Mouse (Mus musculus) intestine, embryonic 16.5 days (tissue): ENCODE results near the gene Tex2. TPM values are rescaled to one million over a fixed set of nuclear protein-coding genes. Genes with fewer than 3 reads are reported as not detected.

ENCODE experiments used
- ATAC-seq: fragments of 200-750 bp; cut with Nextera tagmentation; 2 replicates; pipeline ENCODE4 v1.8.0; 2017; ENCODE audit warnings: moderate TSS enrichment, moderate library complexity
- H3K27ac ChIP-seq: fragments of 300-500 bp; sonication (generic); 2 replicates; pipeline ENCODE4 v1.5.1; 2014; ENCODE audit warnings: mild to moderate bottlenecking, low read length
- H3K27me3 ChIP-seq: fragments of 300-500 bp; sonication (generic); replicated peaks from 2 replicates; pipeline ENCODE4 v1.6.1; 2014; ENCODE audit warnings: low read length, control low read depth, mixed read lengths; ENCODE audit not compliant: control insufficient read depth, insufficient read depth
- H3K36me3 ChIP-seq: fragments of 300-500 bp; sonication (generic); 2 replicates; pipeline ENCODE4 v1.6.1; 2014; ENCODE audit warnings: low read length, control low read depth; ENCODE audit not compliant: control insufficient read depth, insufficient read depth
- H3K4me1 ChIP-seq: fragments of 300-500 bp; sonication (generic); 2 replicates; pipeline ENCODE4 v1.6.1; 2014; ENCODE audit warnings: low read length, control low read depth, mixed read lengths; ENCODE audit not compliant: control insufficient read depth, insufficient read depth
- H3K4me2 ChIP-seq: fragments of 300-500 bp; sonication (generic); 2 replicates; pipeline ENCODE4 v1.6.1; 2014; ENCODE audit warnings: low read depth, low read length, control low read depth
- H3K4me3 ChIP-seq: fragments of 300-500 bp; sonication (generic); 2 replicates; pipeline ENCODE4 v1.5.1; 2014; ENCODE audit warnings: mild to moderate bottlenecking, low read length
- H3K9ac ChIP-seq: fragments of 300-500 bp; sonication (generic); 2 replicates; pipeline ENCODE4 v1.6.1; 2014; ENCODE audit warnings: low read depth, low read length
- H3K9me3 ChIP-seq: fragments of 300-500 bp; sonication (generic); 2 replicates; pipeline ENCODE4 v1.6.1; 2016; ENCODE audit warnings: low read length, control low read depth; ENCODE audit not compliant: control insufficient read depth
- WGBS: fragments of 180-500 bp; shearing (Covaris S2); extraction: QIAGEN DNeasy Blood & Tissue Kit; methylation state at CpG from one replicate; pipeline ENCODE4 v1.1.7; 2014; 5-methylcytosine and 5-hydroxymethylcytosine counted together
- polyA plus RNA-seq: library from polyadenylated mRNA; unstranded; fragments of >200 nt; fragmentation: Nextera tagmentation; extraction: Ambion mirVana; gene quantifications from 2 replicates; pipeline ENCODE4 v1.2.1, GENCODE M21; 2015

Gene Tex2
- polyA plus RNA-seq, 1 experiment from 2014 or later = 11.7 TPM

DNA sequence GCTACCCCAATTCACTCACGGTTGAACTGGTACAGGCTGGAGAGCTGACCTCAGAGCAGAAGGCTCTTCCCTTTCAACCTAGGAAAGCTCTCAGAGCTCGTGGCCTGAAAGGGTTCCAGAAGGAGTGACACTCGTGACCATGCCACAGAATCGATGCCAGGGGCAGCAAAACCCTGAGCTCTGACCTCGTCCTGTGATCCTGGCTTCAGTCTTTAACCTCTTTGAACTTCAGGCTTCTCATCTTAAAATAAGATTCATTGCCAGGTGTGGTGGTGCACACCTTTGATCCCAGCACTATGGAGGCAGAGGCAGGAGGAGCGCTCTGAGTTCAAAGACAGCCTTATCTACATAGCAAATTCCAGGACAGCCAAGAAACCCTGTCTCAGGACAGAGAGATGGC is 5.9 kb downstream of the Tex2 start:
- H3K9me3 ChIP-seq = no peaks in the 10 kb centered on the region
- H3K9ac ChIP-seq = no peak overlapping the region
- no peaks in the 10 kb centered on the region for H3K27me3 ChIP-seq
- WGBS = 72% methylated on average over 6 of the region's 6 CpGs
- H3K4me1 ChIP-seq = peaks cover 11% of the 10 kb centered on the region; the same call in 1 of the 2 replicates
- no peak overlapping the region for H3K4me2 ChIP-seq
- H3K36me3 ChIP-seq = no peaks in the 10 kb centered on the region
- H3K27ac ChIP-seq = no peak overlapping the region
- ATAC-seq = no peak
- no peak overlapping the region for H3K4me3 ChIP-seq

DNA sequence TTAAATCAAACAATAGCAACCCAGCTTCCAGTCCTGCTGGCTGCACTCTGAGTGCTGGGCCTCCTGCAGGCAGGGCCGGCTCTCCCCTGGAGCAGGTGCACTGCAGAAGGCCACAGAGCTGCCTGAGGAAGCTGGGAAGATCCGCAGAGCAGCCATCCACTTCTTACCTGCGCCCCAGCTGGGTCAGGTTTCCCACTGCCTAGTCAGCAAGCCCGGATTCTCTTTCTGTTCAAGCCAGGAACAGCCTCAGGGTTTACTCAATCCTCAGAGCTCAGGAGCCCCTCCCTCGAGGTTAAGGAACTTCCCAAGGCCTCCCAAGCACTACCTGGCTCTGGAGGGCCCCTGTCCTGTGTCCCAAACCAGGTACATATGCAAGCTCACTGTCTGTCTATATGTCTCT is 7.2 kb downstream of the Tex2 start:
- WGBS = 50% methylated on average over 5 of the region's 5 CpGs
- H3K27ac ChIP-seq = no peak overlapping the region
- H3K9me3 ChIP-seq = no peaks in the 10 kb centered on the region
- 0 out of 2 replicates have a peak overlapping the region, but pooled peaks have one; percentile 19 for H3K9ac ChIP-seq
- no peak for ATAC-seq
- no peaks in the 10 kb centered on the region for H3K36me3 ChIP-seq
- H3K4me1 ChIP-seq = peaks cover 11% of the 10 kb centered on the region; the same call in 1 of the 2 replicates
- no peak overlapping the region for H3K4me3 ChIP-seq
- H3K4me2 ChIP-seq = no peak overlapping the region
- H3K27me3 ChIP-seq = no peaks in the 10 kb centered on the region

DNA sequence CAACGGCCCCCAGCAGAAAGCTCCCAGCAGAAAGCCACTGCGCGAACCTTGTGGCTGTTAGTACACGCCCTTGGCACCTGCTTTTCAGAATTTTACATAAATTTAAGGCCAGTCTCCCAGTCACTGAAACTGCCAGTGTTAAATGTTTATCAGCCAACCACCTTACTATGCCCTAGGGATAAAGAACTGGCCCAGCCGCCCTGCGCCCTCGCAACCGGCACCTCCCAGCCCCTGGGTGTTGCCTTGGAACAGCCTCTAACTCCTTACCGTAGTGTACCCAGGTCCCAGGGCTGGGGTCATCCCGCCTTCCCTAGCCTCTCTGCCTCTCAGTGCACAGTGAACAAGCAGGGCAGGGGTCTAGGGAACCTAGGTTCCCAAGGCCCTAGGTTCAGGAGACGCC is 10.0 kb downstream of the Tex2 start:
- Histone ChIP-seq H3K9me3 (no peaks in the 10 kb centered on the region), H3K4me3 (no peak overlapping the region), H3K27me3 (no peaks in the 10 kb centered on the region), H3K4me2 (no peak overlapping the region), H3K9ac (no peak overlapping the region), H3K36me3 (no peaks in the 10 kb centered on the region), H3K27ac (no peak overlapping the region), H3K4me1 (0 out of 2 replicates have a peak, but pooled peaks cover 5% of the 10 kb centered on the region)
- no peak for ATAC-seq
- WGBS = 90% methylated on average over 11 of the region's 11 CpGs

DNA sequence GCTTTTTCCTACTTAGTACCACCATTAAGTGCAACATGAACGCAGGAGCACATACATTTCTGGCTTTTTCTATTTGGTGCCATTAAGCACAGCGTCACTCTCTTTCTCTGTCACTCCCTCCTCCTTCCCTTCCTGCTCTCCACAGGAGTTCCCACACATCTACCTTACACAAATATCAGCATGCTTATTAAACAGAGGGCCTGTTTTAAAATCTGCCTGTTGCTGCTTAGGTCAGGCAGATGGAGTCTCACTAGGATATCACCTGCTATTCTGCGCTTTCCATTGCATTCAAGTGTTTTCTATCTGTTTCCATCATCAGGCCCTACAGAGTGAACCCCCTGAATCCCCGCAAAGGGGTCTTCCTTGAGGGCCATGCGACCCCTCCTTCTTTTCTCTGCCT is 13.1 kb downstream of the Tex2 start:
- 0 out of 2 replicates have a peak, but pooled peaks cover 3% of the 10 kb centered on the region for H3K4me1 ChIP-seq
- H3K36me3 ChIP-seq = no peaks in the 10 kb centered on the region
- H3K27me3 ChIP-seq = no peaks in the 10 kb centered on the region
- no peak overlapping the region for H3K27ac ChIP-seq
- H3K4me2 ChIP-seq = no peak overlapping the region
- H3K9me3 ChIP-seq = no peaks in the 10 kb centered on the region
- no peak overlapping the region for H3K4me3 ChIP-seq
- 80% methylated on average over 5 of the region's 5 CpGs for whole genome bisulfite sequencing
- H3K9ac ChIP-seq = no peak overlapping the region
- no peak for ATAC-seq

GRCm38 (mm10) chr11:106599345-106599744 is 13.9 kb downstream of the Tex2 start:
- no peak overlapping the region for H3K4me3 ChIP-seq
- WGBS = 70% methylated on average over 7 of the region's 7 CpGs
- H3K27ac ChIP-seq = no peak overlapping the region
- H3K9ac ChIP-seq = no peak overlapping the region
- no peak overlapping the region for H3K4me2 ChIP-seq
- no peak for ATAC-seq
- H3K9me3 ChIP-seq = no peaks in the 10 kb centered on the region
- 0 out of 2 replicates have a peak, but pooled peaks cover 3% of the 10 kb centered on the region for H3K4me1 ChIP-seq
- no peaks in the 10 kb centered on the region for H3K36me3 ChIP-seq
- H3K27me3 ChIP-seq = no peaks in the 10 kb centered on the region

DNA sequence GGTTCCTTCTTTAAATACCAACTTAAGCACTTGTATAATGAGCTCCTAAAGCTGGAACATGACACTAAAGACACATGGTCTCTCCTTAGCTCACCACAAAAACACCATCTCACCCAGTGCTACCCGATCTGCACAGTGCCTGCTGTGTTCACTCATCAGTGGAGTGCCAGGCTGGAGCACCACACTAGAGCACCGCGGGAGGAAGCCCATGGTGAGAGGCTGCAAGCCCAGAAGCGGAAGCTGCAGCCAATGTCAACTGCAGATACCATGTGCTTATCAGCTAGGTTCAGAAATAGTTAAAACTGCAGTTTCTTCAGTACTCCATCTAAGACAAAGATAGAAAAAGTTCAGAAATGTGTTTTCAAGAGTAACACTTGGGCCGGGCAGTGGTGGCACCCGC is 14.9 kb downstream of the Tex2 start:
- WGBS = 83% methylated on average over 6 of the region's 6 CpGs

DNA sequence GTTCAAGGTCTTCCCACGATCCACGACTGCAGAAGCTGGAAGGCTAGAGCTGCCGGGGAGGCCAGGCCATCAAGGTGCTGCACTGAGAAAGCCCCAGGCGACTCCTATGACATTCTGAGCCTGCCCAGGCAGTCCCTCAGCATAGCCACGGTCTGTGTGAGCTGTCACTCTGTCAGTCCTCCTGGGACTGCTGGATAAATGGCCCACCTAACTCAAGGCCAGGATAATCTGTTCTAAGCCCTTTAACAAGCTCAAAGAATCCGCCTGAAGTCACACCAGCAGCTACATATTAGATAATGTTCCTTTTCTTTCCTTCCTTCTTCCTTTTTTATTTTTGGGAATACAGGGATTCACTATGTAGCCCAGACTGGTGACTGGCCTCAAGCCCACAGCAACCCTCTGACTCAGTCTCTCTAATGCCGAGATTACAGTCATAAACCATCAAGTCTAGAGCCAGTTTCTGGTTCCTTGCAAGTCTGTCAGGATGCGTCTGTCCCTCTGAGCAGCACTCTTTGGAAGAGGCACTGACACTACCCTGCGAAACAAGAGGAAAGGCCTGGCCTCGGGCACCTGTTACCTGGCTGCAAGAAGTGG is 15.4 kb downstream of the Tex2 start:
- no peak overlapping the region for H3K4me3 ChIP-seq
- no peaks in the 10 kb centered on the region for H3K27me3 ChIP-seq
- H3K9me3 ChIP-seq = no peaks in the 10 kb centered on the region
- H3K4me1 ChIP-seq = 0 out of 2 replicates have a peak, but pooled peaks cover 3% of the 10 kb centered on the region
- 0 out of 2 replicates have a peak, but pooled peaks cover 2% of the 10 kb centered on the region for H3K36me3 ChIP-seq
- no peak overlapping the region for H3K27ac ChIP-seq
- H3K9ac ChIP-seq = no peak overlapping the region
- ATAC-seq = no peak
- 78% methylated on average over 10 of the region's 10 CpGs for WGBS
- no peak overlapping the region for H3K4me2 ChIP-seq

More for the DNA sequence above, 14.9 kb downstream of the Tex2 start:
- H3K9me3 ChIP-seq = no peaks in the 10 kb centered on the region
- no peak overlapping the region for H3K9ac ChIP-seq
- H3K27ac ChIP-seq = no peak overlapping the region
- H3K4me1 ChIP-seq = 0 out of 2 replicates have a peak, but pooled peaks cover 3% of the 10 kb centered on the region
- no peak for ATAC-seq
- H3K27me3 ChIP-seq = no peaks in the 10 kb centered on the region
- H3K36me3 ChIP-seq = no peaks in the 10 kb centered on the region
- H3K4me3 ChIP-seq = no peak overlapping the region
- H3K4me2 ChIP-seq = no peak overlapping the region

DNA sequence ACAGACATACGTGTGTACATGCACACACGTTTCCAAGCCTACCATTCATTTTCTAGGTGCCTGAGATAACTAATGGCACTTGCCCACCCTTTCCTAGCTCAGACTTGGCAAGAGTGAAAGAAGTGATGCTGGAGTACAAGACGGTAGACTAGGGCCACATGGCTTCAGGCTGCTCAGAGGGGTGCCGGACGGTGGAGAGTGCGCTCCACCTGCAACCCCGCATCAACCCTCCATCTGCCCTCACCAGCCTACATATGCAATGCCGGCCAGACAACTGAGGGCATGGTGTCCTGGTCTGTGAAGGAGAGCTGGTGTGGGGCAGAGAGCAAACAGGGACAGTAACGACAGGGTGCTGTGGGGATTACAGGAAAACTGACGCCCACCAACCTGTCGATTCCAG is 22.0 kb downstream of the Tex2 start:
- 91% methylated on average over 11 of the region's 11 CpGs for WGBS
- Histone ChIP-seq H3K4me3 (no peak overlapping the region), H3K36me3 (0 out of 2 replicates have a peak, but pooled peaks cover 4% of the 10 kb centered on the region), H3K4me1 (peaks cover 3% of the 10 kb centered on the region; the same call in 1 of the 2 replicates), H3K9ac (no peak overlapping the region), H3K27me3 (no peaks in the 10 kb centered on the region), H3K27ac (no peak overlapping the region), H3K9me3 (0 out of 2 replicates have a peak, but pooled peaks cover 4% of the 10 kb centered on the region), H3K4me2 (no peak overlapping the region)
- ATAC-seq = no peak

DNA sequence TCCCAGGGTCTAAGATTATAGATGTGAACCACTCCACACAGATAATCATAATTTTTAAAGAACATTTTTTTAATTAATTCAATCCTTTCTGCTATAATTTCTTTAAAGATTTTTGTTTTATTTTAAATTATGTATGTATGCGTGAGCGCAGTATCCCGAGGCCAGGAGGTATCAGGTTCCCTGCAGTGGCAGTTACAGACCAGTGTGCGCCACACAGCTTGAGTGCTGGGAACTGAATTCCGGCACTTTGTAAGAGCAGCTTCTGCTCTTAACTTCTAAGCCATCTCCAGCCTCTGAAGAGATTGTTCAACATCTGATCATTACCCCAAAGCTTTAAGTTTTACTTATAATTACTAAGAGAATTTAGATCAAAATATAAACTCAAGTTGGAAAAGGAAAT is 23.1 kb downstream of the Tex2 start:
- 66% methylated on average over 5 of the region's 5 CpGs for WGBS
- no peaks in the 10 kb centered on the region; the same call in 1 of the 2 replicates for H3K4me1 ChIP-seq
- no peak overlapping the region for H3K27ac ChIP-seq
- no peak overlapping the region for H3K4me2 ChIP-seq
- H3K36me3 ChIP-seq = 0 out of 2 replicates have a peak, but pooled peaks cover 4% of the 10 kb centered on the region
- ATAC-seq = no peak
- no peaks in the 10 kb centered on the region for H3K27me3 ChIP-seq
- 0 out of 2 replicates have a peak, but pooled peaks cover 4% of the 10 kb centered on the region for H3K9me3 ChIP-seq
- no peak overlapping the region for H3K9ac ChIP-seq
- no peak overlapping the region for H3K4me3 ChIP-seq
